Mouse (Mus musculus) liver, adult 2 months (tissue): ENCODE measurements around the gene Noxa1. TPM values are rescaled to one million over a fixed set of nuclear protein-coding genes. Genes with fewer than 3 reads are reported as not detected.

Experiments used
- DNase-seq: peaks from one replicate; pipeline ENCODE4 v3.0.0-alpha.2; 2011; ENCODE audit warnings: low read depth, low spot score; ENCODE audit errors: extremely low read depth
- H3K27ac ChIP-seq: fragments of 200-500 bp; replicated peaks from 2 replicates; pipeline ENCODE4 v1.5.1; 2012; ENCODE audit warnings: low read depth, mild to moderate bottlenecking, control low read depth, inconsistent platforms, low read length; ENCODE audit not compliant: insufficient read depth
- H3K27me3 ChIP-seq: fragments of 200-500 bp; 2 replicates; pipeline ENCODE4 v1.6.1; 2012; ENCODE audit warnings: mild to moderate bottlenecking, moderate library complexity, low read length, inconsistent platforms; ENCODE audit not compliant: control insufficient read depth, insufficient read depth
- H3K36me3 ChIP-seq: fragments of 200-500 bp; 2 replicates; pipeline ENCODE4 v1.6.1; 2012; ENCODE audit warnings: low read length, inconsistent platforms; ENCODE audit not compliant: control insufficient read depth, insufficient read depth
- H3K4me1 ChIP-seq: fragments of 200-500 bp; 2 replicates; pipeline ENCODE4 v1.6.1; 2011; ENCODE audit warnings: low read length; ENCODE audit not compliant: control insufficient read depth, insufficient read depth
- H3K4me3 ChIP-seq: fragments of 200-500 bp; 2 replicates; pipeline ENCODE4 v1.5.1; 2011; ENCODE audit warnings: low read depth, mild to moderate bottlenecking, control low read depth, low read length, moderate library complexity; ENCODE audit not compliant: insufficient read depth
- H3K79me2 ChIP-seq: fragments of 200-500 bp; 2 replicates; pipeline ENCODE4 v1.6.1; 2012; ENCODE audit warnings: inconsistent platforms, mild to moderate bottlenecking, low read length, moderate library complexity; ENCODE audit not compliant: control insufficient read depth, insufficient read depth
- H3K9ac ChIP-seq: fragments of 200-500 bp; 2 replicates; pipeline ENCODE4 v1.6.1; 2012; ENCODE audit warnings: low read depth, mild to moderate bottlenecking, control low read depth, inconsistent platforms, low read length
- CTCF ChIP-seq: fragments of 200-500 bp; IDR thresholded peaks from 2 replicates; pipeline ENCODE4 v1.5.1; 2011; ENCODE audit warnings: low read depth, low read length, control low read depth
- POLR2A ChIP-seq: fragments of 200-500 bp; IDR thresholded peaks from 2 replicates; pipeline ENCODE4 v1.6.1; 2011; ENCODE audit warnings: low read length, control low read depth; ENCODE audit not compliant: insufficient read depth; ENCODE audit errors: extremely low read depth
- WGBS: fragments of 180-500 bp; shearing (Covaris S2); methylation state at CpG from one replicate; pipeline ENCODE4 v1.1.7; 2018; 5-methylcytosine and 5-hydroxymethylcytosine counted together
- polyA plus RNA-seq: library from polyadenylated mRNA; depleted of rRNA; stranded (reverse); fragments of >200 nt; gene quantifications from 2 replicates; pipeline ENCODE4 v1.2.3, GENCODE M21; 2012
- total RNA-seq: library from RNA; depleted of rRNA; stranded (reverse); fragments of >200 nt; gene quantifications from 2 replicates; pipeline ENCODE4 v1.2.3, GENCODE M21; 2014

Gene Noxa1
- total and polyA plus RNA-seq, 2 experiments: 0.15 TPM; not detected in 1

- peaks cover 4% of the 10 kb centered on the region; the same call in 1 of the 2 replicates for H3K36me3 ChIP-seq
- no peak for TF ChIP-seq POLR2A
- 68% methylated on average over 5 of the region's 5 CpGs for WGBS
These were observed 31.4 kb downstream of the Noxa1 start for GRCm38 (mm10) chr2:25063523-25063922.

GRCm38 (mm10) chr2:25058926-25059325 is 36.0 kb downstream of the Noxa1 start:
- 93% methylated on average over 7 of the region's 7 CpGs for WGBS
- Histone ChIP-seq H3K79me2 (peaks cover 4% of the 10 kb centered on the region; the same call in 1 of the 2 replicates), H3K27ac (no peak overlapping the region), H3K4me3 (no peak overlapping the region), H3K9ac (no peak overlapping the region), H3K27me3 (no peaks in the 10 kb centered on the region), H3K36me3 (peaks cover 4% of the 10 kb centered on the region; the same call in 1 of the 2 replicates), H3K4me1 (peaks cover 5% of the 10 kb centered on the region)
- DNase-seq: no peak
- no peak for TF ChIP-seq POLR2A
- no peak for TF ChIP-seq CTCF

More at GRCm38 (mm10) chr2:25063523-25063922, 31.4 kb downstream of the Noxa1 start:
- Histone ChIP-seq H3K9ac (no peak overlapping the region), H3K79me2 (no peaks in the 10 kb centered on the region), H3K27me3 (no peaks in the 10 kb centered on the region), H3K4me3 (no peak overlapping the region), H3K4me1 (no peaks in the 10 kb centered on the region), H3K27ac (no peak overlapping the region)
- peak; percentile 62 for DNase-seq

- H3K27ac ChIP-seq: no peak overlapping the region
- TF ChIP-seq POLR2A (no peak), CTCF (no peak)
- H3K9ac ChIP-seq: no peak overlapping the region
- peaks cover 27% of the 10 kb centered on the region for H3K4me1 ChIP-seq
- 82% methylated on average over 21 of the region's 21 CpGs for WGBS
- H3K4me3 ChIP-seq: peak overlapping the region; percentile 79; the same call in 1 of the 2 replicates
- peaks cover 4% of the 10 kb centered on the region; the same call in 1 of the 2 replicates for H3K36me3 ChIP-seq
- H3K79me2 ChIP-seq: peaks cover 12% of the 10 kb centered on the region
- no peak for DNase-seq
- no peaks in the 10 kb centered on the region for H3K27me3 ChIP-seq
These were observed 39.4 kb downstream of the Noxa1 start for GRCm38 (mm10) chr2:25055409-25056155.

GRCm38 (mm10) chr2:25055068-25055405 is 39.9 kb downstream of the Noxa1 start:
- Histone ChIP-seq H3K79me2 (peaks cover 12% of the 10 kb centered on the region), H3K4me3 (peak overlapping the region; percentile 79), H3K36me3 (peaks cover 4% of the 10 kb centered on the region; the same call in 1 of the 2 replicates), H3K9ac (peak overlapping the region; percentile 93), H3K27ac (peak overlapping the region; percentile 86; the same call in 1 of the 2 replicates), H3K4me1 (peaks cover 31% of the 10 kb centered on the region), H3K27me3 (no peaks in the 10 kb centered on the region)
- WGBS: 25% methylated on average over 2 of the region's 2 CpGs
- peak; percentile 76 for DNase-seq
- TF ChIP-seq CTCF (no peak), POLR2A (no peak)

- H3K27me3 ChIP-seq: no peaks in the 10 kb centered on the region
- TF ChIP-seq POLR2A (peak; percentile 79), CTCF (0 out of 2 replicates have a peak, but pooled peaks have one; percentile 11)
- peak within 1 kb of the TSS; percentile 97 for H3K27ac ChIP-seq
- peak within 1 kb of the TSS; percentile 93 for H3K9ac ChIP-seq
- WGBS: 1% methylated on average over 47 of the region's 47 CpGs
- H3K4me1 ChIP-seq: peaks cover 31% of the 10 kb centered on the region
- H3K36me3 ChIP-seq: peaks cover 2% of the 10 kb centered on the region; the same call in 1 of the 2 replicates
- DNase-seq: peak; percentile 80
- peaks cover 12% of the 10 kb centered on the region for H3K79me2 ChIP-seq
- peak within 1 kb of the TSS; percentile 79 for H3K4me3 ChIP-seq
These were observed 40.5 kb downstream of the Noxa1 start, which contains the start of gene Nsmf for GRCm38 (mm10) chr2:25054221-25055067. TSS of gene Nsmf (plus strand) at chr2:25054355.
